Mouse (Mus musculus) heart, embryonic 12.5 days (tissue): Measurements from ENCODE around the gene Krtap27-1. TPM values are rescaled to one million over a fixed set of nuclear protein-coding genes. Genes with fewer than 3 reads are reported as not detected.

ENCODE experiments used
- ATAC-seq: fragments of 200-750 bp; cut with Nextera tagmentation; 2 replicates; pipeline ENCODE4 v1.8.0; 2017; ENCODE audit warnings: moderate TSS enrichment, moderate library complexity; ENCODE audit not compliant: insufficient number of reproducible peaks, low FRiP score
- H3K27ac ChIP-seq: fragments of 300-500 bp; sonication (generic); 2 replicates; pipeline ENCODE4 v1.5.1; 2016; ENCODE audit warnings: mild to moderate bottlenecking, moderate library complexity; ENCODE audit not compliant: poor library complexity, severe bottlenecking
- H3K27me3 ChIP-seq: fragments of 300-500 bp; sonication (generic); replicated peaks from 2 replicates; pipeline ENCODE4 v1.6.1; 2016; ENCODE audit warnings: mild to moderate bottlenecking, moderate library complexity
- H3K36me3 ChIP-seq: fragments of 300-500 bp; sonication (generic); 2 replicates; pipeline ENCODE4 v1.6.1; 2016; ENCODE audit warnings: mild to moderate bottlenecking, moderate library complexity
- H3K4me1 ChIP-seq: fragments of 300-500 bp; sonication (generic); replicated peaks from 2 replicates; pipeline ENCODE4 v1.6.1; 2016; ENCODE audit warnings: mild to moderate bottlenecking
- H3K4me2 ChIP-seq: fragments of 300-500 bp; sonication (generic); 2 replicates; pipeline ENCODE4 v1.6.1; 2016; ENCODE audit warnings: mild to moderate bottlenecking, moderate library complexity
- H3K4me3 ChIP-seq: fragments of 300-500 bp; sonication (generic); 2 replicates; pipeline ENCODE4 v1.5.1; 2016; ENCODE audit warnings: mild to moderate bottlenecking
- H3K9ac ChIP-seq: fragments of 300-500 bp; sonication (generic); 2 replicates; pipeline ENCODE4 v1.6.1; 2016; ENCODE audit warnings: mild to moderate bottlenecking, moderate library complexity
- H3K9me3 ChIP-seq: fragments of 300-500 bp; sonication (generic); replicated peaks from 2 replicates; pipeline ENCODE4 v1.6.1; 2016; ENCODE audit warnings: mild to moderate bottlenecking, moderate library complexity
- WGBS: fragments of 180-500 bp; shearing (Covaris S2); methylation state at CpG from one replicate; pipeline ENCODE4 v1.1.7; 2016; 5-methylcytosine and 5-hydroxymethylcytosine counted together
- polyA plus RNA-seq: library from polyadenylated mRNA; unstranded; fragments of >200 nt; fragmentation: Nextera tagmentation; extraction: Ambion mirVana; gene quantifications from 2 replicates; pipeline ENCODE4 v1.2.1, GENCODE M21; 2016

Krtap27-1 gene
- polyA plus RNA-seq, 1 experiment from 2014 or later: not detected

DNA sequence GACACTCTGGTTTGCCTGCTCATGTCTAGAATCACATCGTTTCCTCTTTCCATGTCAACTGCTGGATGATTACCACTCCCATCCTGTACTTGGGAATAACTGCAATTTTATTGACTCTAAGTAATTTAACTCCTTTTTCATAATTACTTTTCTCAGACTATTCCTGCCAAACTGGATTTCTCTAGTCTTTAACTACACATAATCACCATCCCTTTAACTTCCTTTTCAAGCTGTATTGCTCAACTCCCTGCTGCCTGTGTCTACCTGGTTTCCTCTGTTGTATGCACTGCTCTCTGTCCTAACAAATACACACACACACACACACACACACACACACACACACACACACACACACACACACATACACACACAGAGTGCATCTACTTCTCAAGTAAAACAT lies 20.4 kb downstream of the Krtap27-1 start:
- Histone ChIP-seq H3K27me3 (no peaks in the 10 kb centered on the region), H3K4me2 (no peak overlapping the region), H3K4me1 (no peaks in the 10 kb centered on the region), H3K27ac (no peak overlapping the region), H3K36me3 (no peaks in the 10 kb centered on the region), H3K9me3 (no peaks in the 10 kb centered on the region), H3K4me3 (no peak overlapping the region), H3K9ac (no peak overlapping the region)
- no peak for ATAC-seq
- 80% methylated on average over 1 of the region's 1 CpGs for WGBS

DNA sequence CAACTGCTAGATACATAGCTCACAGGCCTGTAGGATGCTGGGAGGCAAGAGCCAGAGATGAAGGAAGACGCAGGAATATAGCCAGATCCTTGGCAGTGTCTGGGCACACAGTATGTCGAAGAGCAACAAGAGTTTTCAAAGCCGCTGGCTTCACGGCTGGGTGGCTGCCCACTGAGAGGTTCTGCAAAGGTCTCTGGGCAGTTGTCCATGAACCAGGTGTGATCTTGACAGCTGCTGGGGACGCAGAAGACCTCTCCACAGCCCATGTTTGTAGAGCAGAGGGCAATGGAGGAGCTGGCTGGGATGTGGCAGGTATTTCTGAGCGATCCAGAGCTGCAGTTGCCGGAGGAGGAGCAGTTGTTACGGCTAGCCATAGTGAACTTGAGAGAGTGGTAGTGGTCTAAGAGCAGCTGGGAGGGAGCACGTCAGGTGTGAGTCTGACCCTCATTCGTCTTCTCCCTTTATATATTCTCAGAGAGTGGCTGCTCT lies 24.1 kb downstream of the Krtap27-1 start, which contains the start of gene Krtap26-1:
Krtap26-1 (minus strand) TSS at position 439 of the 489 bp plus-strand sequence.
- 80% methylated on average over 10 of the region's 10 CpGs for WGBS
- no peak within 1 kb of the TSS for H3K9ac ChIP-seq
- ATAC-seq: no peak
- H3K4me1 ChIP-seq: no peaks in the 10 kb centered on the region
- no peaks in the 10 kb centered on the region for H3K27me3 ChIP-seq
- H3K4me3 ChIP-seq: no peak within 1 kb of the TSS
- no peaks in the 10 kb centered on the region for H3K9me3 ChIP-seq
- H3K4me2 ChIP-seq: no peak within 1 kb of the TSS
- no peak within 1 kb of the TSS for H3K27ac ChIP-seq
- no peaks in the 10 kb centered on the region for H3K36me3 ChIP-seq

DNA sequence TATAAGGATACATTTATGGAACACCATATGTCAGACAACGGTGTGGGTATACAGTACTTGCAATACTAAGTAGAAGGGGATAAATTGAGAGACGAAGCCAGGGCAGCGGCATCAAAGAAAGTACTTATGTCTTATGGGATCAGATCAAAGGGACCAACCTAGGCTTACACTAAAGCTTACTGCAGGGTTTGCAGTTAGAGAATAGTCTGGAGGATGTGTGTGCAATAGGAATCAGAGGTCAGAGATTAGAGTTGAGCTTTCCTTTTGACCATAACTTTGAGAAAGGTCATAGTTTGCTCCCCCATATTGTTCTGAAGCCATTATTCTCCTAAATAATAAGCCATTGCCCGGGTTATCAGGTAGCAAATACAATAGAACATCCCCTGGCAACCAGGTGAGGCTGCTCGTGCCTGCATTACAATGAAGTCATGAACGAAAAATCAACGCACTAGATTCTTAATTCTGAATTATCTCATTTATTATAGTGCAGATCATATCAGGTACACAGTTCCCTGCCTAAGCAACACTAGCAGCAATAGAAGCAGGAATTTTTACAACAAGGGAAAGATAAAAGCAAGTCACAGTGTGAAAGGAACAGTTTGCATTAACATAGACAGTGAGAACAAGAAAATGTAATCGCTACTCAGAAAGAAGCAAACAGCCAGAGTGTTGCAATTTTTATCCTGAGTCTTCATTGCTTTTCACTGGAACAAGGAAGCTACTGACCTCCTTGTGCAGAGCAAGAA lies 24.9 kb downstream of the Krtap27-1 start:
- no peaks in the 10 kb centered on the region for H3K4me1 ChIP-seq
- 86% methylated on average over 8 of the region's 8 CpGs for WGBS
- no peak overlapping the region for H3K4me2 ChIP-seq
- H3K36me3 ChIP-seq: no peaks in the 10 kb centered on the region
- no peak for ATAC-seq
- H3K27me3 ChIP-seq: no peaks in the 10 kb centered on the region
- H3K9me3 ChIP-seq: no peaks in the 10 kb centered on the region
- no peak overlapping the region for H3K9ac ChIP-seq
- no peak overlapping the region for H3K4me3 ChIP-seq
- no peak overlapping the region for H3K27ac ChIP-seq

DNA sequence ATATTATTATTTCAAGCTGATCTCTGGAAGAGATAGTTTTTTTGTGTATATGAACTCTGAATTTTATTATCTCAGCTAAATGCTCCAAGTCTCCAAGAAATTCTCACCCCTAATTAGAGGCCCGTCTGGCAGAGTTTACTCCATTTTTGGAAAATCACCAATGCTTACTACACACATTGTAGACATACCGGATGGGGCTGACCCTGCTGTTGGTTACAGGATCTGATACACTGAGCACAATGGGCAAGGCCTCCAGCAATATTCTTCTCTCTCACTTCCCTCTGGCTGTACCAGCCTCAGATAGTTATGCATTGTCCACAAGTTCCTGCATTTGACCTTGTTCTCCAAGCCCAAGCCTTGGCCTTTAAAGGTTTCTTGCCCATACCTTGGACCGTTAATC lies 31.4 kb downstream of the Krtap27-1 start:
- no peaks in the 10 kb centered on the region for H3K27me3 ChIP-seq
- H3K36me3 ChIP-seq: no peaks in the 10 kb centered on the region
- H3K9me3 ChIP-seq: no peaks in the 10 kb centered on the region
- no peak overlapping the region for H3K4me3 ChIP-seq
- H3K9ac ChIP-seq: no peak overlapping the region
- no peak for ATAC-seq
- WGBS: 81% methylated on average over 3 of the region's 3 CpGs
- no peak overlapping the region for H3K4me2 ChIP-seq
- H3K27ac ChIP-seq: no peak overlapping the region
- peaks cover 1% of the 10 kb centered on the region; the same call in 1 of the 2 replicates for H3K4me1 ChIP-seq

DNA sequence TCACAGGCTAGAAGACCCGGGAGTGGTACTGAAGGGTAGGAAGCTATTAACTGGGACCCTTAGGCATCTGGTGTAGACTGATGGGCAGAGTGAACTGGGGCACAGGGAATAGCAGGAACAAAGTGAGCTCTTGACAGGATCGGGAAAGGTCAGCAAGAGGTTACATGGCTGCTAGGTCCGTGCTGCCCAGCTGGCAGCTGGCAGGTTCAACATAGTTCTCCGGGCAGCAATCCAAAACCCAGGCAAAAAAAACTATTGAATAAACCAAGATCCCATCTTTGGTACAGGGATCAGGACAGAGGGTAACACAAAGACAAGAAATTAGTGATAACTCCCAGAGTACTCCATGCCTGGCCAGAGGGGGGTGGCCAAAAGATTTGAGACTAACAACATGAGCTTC lies 36.3 kb downstream of the Krtap27-1 start:
- Histone ChIP-seq H3K27me3 (no peaks in the 10 kb centered on the region), H3K27ac (no peak overlapping the region), H3K4me2 (no peak overlapping the region), H3K9ac (no peak overlapping the region), H3K4me1 (peaks cover 4% of the 10 kb centered on the region; the same call in 1 of the 2 replicates), H3K9me3 (no peaks in the 10 kb centered on the region), H3K4me3 (no peak overlapping the region), H3K36me3 (no peaks in the 10 kb centered on the region)
- WGBS: 58% methylated on average over 4 of the region's 4 CpGs
- ATAC-seq: no peak

DNA sequence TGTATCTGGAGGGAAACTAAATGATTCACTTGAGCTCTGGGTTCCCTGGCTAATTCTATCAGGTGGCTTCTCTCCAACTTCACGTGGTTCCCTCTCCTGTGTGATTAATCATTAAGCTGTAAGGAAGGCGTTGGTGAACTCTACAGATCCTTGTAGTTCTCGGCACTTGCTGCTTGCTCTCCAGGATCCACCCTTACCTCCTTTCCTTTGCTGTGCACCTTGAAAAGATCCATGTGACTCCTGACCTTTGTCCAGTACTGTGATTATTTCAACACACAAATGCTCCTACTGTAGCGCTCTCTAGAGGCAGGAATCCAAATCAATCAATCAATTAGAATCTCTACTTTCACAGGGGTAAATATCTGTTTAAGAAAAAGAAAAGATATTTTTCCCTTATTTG lies 40.0 kb downstream of the Krtap27-1 start:
- WGBS: 77% methylated on average over 4 of the region's 4 CpGs
- no peaks in the 10 kb centered on the region for H3K36me3 ChIP-seq
- no peaks in the 10 kb centered on the region for H3K9me3 ChIP-seq
- H3K4me1 ChIP-seq: peaks cover 4% of the 10 kb centered on the region; the same call in 1 of the 2 replicates
- no peak overlapping the region for H3K4me3 ChIP-seq
- no peak overlapping the region for H3K27ac ChIP-seq
- H3K4me2 ChIP-seq: no peak overlapping the region
- no peak for ATAC-seq
- no peaks in the 10 kb centered on the region for H3K27me3 ChIP-seq
- no peak overlapping the region for H3K9ac ChIP-seq

DNA sequence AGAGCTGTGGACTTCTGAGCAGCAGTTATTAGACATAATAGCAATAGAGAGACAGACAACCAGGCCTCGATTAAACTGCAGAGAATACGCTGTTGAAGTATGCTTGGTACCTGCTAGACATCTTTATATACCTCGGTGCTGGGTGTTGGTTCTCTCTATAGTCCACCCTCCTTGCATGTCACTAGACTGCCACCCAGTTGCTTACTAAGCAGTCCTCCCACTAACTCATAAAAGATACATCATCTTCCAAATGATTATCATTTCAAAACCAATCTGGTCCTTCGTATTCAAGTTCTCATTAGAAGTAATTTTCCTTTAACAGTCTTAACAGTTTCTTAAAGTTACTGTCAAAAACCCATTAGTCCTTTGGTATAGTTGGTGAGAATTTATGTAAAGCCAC lies 43.9 kb downstream of the Krtap27-1 start, which contains the start of gene 2310079G19Rik:
2310079G19Rik (minus strand) TSS at position 101 of the 400 bp plus-strand sequence.
- no peak for ATAC-seq
- Histone ChIP-seq H3K27me3 (no peaks in the 10 kb centered on the region), H3K4me3 (no peak within 1 kb of the TSS), H3K4me1 (no peaks in the 10 kb centered on the region), H3K4me2 (no peak within 1 kb of the TSS), H3K9ac (no peak within 1 kb of the TSS), H3K9me3 (no peaks in the 10 kb centered on the region), H3K27ac (no peak within 1 kb of the TSS), H3K36me3 (no peaks in the 10 kb centered on the region)
- WGBS: 83% methylated on average over 4 of the region's 4 CpGs

Other genes with a start within 250 kb of the Krtap27-1 start
- gene Cldn17, start 164.7 kb downstream of the Krtap27-1 start, polyA plus RNA-seq: not detected in 2 replicates
- gene Cldn8, start 108.5 kb downstream of the Krtap27-1 start, polyA plus RNA-seq: 0.34 TPM in 1 of 2 replicates, not detected in the other
- not detected in 2 replicates for gene Krtap24-1, start 59.4 kb downstream of the Krtap27-1 start, polyA plus RNA-seq
- gene 2310079G19Rik, start 44.0 kb downstream of the Krtap27-1 start, polyA plus RNA-seq: not detected in 2 replicates
- not detected in 2 replicates for gene Krtap26-1, start 23.9 kb downstream of the Krtap27-1 start, polyA plus RNA-seq
- not detected in 2 replicates for gene 2310061N02Rik, start 36.3 kb upstream of the Krtap27-1 start, polyA plus RNA-seq
- gene Krtap13-1, start 57.2 kb upstream of the Krtap27-1 start, polyA plus RNA-seq: not detected in 2 replicates
- gene Krtap13, start 80.0 kb upstream of the Krtap27-1 start, polyA plus RNA-seq: not detected in 2 replicates
- not detected in 2 replicates for gene 2310034C09Rik, start 87.2 kb upstream of the Krtap27-1 start, polyA plus RNA-seq
- not detected in 2 replicates for gene 2310057N15Rik, start 102.5 kb upstream of the Krtap27-1 start, polyA plus RNA-seq
- not detected in 2 replicates for gene Gm5965, start 106.2 kb upstream of the Krtap27-1 start, polyA plus RNA-seq
- gene Gm20741, start 140.5 kb upstream of the Krtap27-1 start, polyA plus RNA-seq: not detected in 2 replicates
- not detected in 2 replicates for gene Krtap15, start 148.5 kb upstream of the Krtap27-1 start, polyA plus RNA-seq
- not detected in 2 replicates for gene Krtap14, start 154.5 kb upstream of the Krtap27-1 start, polyA plus RNA-seq
- gene Krtap19-1, start 197.7 kb upstream of the Krtap27-1 start, polyA plus RNA-seq: not detected in 2 replicates
- gene Krtap19-2, start 202.6 kb upstream of the Krtap27-1 start, polyA plus RNA-seq: not detected in 2 replicates
- gene Krtap19-3, start 206.4 kb upstream of the Krtap27-1 start, polyA plus RNA-seq: not detected in 2 replicates
- gene Krtap19-4, start 213.4 kb upstream of the Krtap27-1 start, polyA plus RNA-seq: not detected in 2 replicates
- gene Krtap19-5, start 224.8 kb upstream of the Krtap27-1 start, polyA plus RNA-seq: not detected in 2 replicates